Mouse (Mus musculus) mouse trophoblast stem cell (cell line): ENCODE measurements around the gene Gemin6.
"Not testable (repeated sequence)": the region's sequence is repeated elsewhere in the genome, so short reads cannot be mapped to it uniquely, and the experiment has no call there.

ENCODE experiments used
- in situ Hi-C, 2 experiments: fragments of 300-500 bp; cut with MseI, MboI; formaldehyde crosslinking; loops; 2 replicates in 1 of 2; 3 replicates in 1 of 2; pipeline ENCODE4 v1.15.1; 2025

Gene Gemin6

DNA sequence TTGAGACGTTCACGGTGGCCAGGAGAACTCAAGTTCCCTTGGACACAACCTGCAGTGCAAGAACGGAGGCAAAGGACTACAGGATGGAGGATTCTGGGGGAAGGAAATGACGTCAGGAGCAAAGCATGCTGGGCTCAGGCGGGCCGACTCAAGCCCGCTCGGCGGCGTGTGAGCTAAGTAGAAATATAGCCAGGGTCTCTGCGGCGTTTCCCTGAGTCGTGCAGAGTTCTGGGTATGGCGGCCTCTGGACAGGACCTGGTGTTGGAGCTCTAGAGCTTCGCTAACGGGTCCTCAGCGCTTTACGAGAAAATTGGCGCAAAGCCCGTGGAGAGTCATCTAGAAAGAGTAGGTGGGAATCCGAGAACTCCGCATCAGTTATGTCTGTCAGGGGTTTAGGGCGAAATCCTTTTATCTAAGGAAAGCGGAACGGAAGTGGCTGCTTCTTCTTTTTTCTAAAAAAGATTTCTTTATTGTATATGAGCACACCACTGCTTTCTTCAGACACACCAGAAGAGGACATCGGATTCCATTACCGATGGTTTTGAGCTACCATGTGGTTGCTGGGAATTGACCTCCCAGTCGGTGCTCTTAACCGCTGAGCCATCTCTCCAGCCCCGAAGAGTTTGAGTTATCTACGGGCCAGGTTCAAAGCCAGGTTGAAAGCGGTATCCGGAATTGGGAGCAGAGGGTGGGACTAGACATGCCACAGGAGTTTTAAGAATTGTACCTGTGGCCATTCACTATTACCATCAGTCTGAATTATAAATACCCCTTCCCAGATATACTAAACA, at the start of gene Gemin6:
TSS of gene Gemin6 (plus strand) at position 116 of the 791 bp plus-strand sequence.
- in situ Hi-C loops, result no loop called here

- in situ Hi-C loops, result loop anchor here (5.0 to 25.0 kb wide), 3 partner anchors 128 to 288 kb away; partner anchors contain the start of gene Atl2 (in 1 of the 2)
These were observed 49.4 kb upstream of the Gemin6 start for GRCm38 (mm10) chr17:80174699-80175385.

GRCm38 (mm10) chr17:80175386-80175739, 48.9 kb upstream of the Gemin6 start:
- in situ Hi-C loops, result loop anchor here (5.0 to 25.0 kb wide), 3 partner anchors 128 to 288 kb away; partner anchors contain the start of gene Atl2 (in 1 of the 2)

DNA sequence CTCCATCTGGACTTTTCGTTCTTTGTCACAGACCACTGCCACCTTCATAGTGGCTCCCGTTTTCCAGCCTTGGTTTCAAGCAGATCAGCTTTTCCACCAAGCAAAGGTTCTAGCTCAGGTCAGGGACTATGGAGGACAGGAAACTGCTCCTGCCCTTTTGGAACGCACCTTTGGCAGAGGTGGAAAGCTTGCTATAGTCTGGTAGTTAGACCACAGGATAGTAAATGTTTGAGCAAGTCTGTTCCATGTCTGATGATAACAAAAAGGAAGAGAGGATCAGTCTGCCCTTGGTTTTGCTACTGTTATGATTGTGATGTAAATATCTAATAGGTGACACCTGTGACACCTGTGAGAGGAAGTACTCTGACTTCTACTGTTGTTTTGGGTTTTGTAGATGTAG, 48.3 kb upstream of the Gemin6 start:
- in situ Hi-C loops, result loop anchor here (5.0 to 25.0 kb wide), 3 partner anchors 129 to 289 kb away; partner anchors contain the start of gene Atl2 (in 1 of the 2)

GRCm38 (mm10) chr17:80178846-80179245, 45.4 kb upstream of the Gemin6 start:
- in situ Hi-C loops, result loop anchor here (5.0 to 25.0 kb wide), 3 partner anchors 132 to 292 kb away; partner anchors contain the start of gene Atl2 (in 1 of the 2)

DNA sequence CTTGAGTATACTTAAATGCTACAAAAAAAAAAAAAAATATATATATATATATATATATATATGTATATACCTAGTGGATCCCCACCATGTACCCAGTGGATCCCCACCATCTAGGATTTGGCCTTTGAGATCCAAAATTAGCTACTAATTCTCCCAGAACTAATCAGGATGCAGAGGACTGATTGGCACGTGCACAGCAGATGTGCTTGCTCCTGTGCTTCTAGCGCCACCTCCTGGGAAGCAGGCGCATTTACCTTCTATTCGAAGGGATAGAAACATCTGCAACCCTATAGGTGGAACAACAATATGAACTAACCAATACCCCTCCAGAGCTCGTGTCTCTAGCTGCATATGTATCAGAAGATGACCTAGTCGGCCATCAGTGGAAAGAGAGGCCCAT, 44.3 kb upstream of the Gemin6 start:
- in situ Hi-C loops, result loop anchor here (5.0 to 25.0 kb wide), 4 partner anchors 133 to 293 kb away; partner anchors contain the start of gene Atl2 (in 1 of the 2)

DNA sequence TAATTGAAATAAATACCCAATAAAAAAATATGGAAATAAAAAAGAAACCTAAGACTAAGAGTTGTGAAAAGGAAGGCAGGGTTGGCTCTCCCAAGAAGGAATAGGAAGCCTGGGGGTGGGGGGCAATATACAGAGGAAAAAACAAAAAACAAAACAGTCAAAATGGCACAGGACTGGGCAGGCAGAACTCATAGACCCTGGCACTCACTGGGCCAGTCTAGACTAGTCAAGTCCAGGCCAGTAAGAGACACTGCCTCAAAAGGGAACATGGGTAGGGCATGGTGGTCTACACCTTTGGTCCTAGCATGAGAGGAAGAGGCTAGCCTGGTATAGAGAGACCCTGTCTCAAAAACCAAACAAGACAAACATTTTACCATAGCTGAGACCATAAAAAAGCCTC, 43.8 kb upstream of the Gemin6 start:
- in situ Hi-C loops, result loop anchor here (10.0 to 25.0 kb wide), 2 partner anchors 166 to 293 kb away; partner anchors contain the start of gene Atl2 (in 1 of the 2)

GRCm38 (mm10) chr17:80183615-80184014, 40.6 kb upstream of the Gemin6 start:
- in situ Hi-C loops, result loop anchor here (10.0 to 25.0 kb wide), 2 partner anchors 169 to 296 kb away; partner anchors contain the start of gene Atl2 (in 1 of the 2)

GRCm38 (mm10) chr17:80193075-80193474, 31.2 kb upstream of the Gemin6 start:
- in situ Hi-C loops, result loop anchor here in 1 of 2 experiments (25.0 kb wide), 1 partner anchor 306 kb away; the partner anchor contains the start of gene Atl2

DNA sequence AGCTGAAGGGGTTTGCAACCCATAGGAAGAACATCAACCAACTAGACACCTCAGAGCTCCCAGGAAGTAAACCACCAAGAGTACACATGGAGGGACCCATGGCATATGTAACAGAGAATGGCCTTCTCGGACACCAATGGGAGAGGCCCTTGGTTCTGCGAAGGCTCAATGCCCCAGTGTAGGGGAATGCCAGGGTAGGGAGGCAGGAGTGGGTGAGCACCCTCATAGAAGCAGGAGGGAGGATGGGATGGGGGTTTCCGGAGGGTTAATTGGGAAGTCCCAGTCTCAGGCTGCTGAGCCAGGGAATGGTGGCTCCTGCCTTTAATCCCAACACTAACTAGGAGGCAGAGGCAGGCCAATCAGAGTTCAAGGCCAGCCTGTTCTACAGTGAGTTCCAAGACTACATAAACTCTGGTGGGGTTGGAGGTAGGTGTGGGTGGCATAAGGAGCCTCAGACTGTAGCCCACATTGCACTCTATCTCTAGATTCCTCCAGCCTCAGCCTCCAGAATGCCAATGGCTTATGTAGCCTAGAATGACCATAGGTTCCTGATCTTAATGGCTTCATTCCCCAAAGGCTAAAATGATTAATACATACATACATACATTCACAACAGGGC, 25.0 kb upstream of the Gemin6 start:
- in situ Hi-C loops, result loop anchor here in 1 of 2 experiments (25.0 kb wide), 1 partner anchor 312 kb away; the partner anchor contains the start of gene Atl2

DNA sequence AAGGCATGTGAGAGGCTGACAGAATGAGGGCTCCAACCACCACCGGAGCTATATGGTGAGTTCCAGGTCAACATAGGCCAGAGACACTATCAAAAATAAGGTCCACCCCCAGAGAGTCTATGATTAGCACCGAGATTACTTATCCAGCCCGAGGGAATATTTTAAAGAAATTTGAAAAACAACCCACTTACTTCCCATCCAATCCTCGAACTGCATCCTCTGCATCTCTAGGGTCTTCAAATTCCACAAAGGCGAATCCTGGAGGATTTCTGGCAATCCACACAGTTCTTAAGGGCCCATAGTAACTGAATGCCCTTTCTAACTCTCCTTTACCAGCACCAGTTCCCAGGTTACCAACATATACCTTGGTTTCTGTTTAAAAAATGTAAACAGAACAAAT, 18.6 kb upstream of the Gemin6 start:
- in situ Hi-C loops, result no loop called here

GRCm38 (mm10) chr17:80206301-80206670, 18.0 kb upstream of the Gemin6 start:
- in situ Hi-C loops, result no loop called here

GRCm38 (mm10) chr17:80206671-80207581, 17.3 kb upstream of the Gemin6 start, which contains the start of the genes Srsf7 and Ttc39d:
Gene Srsf7 (minus strand): TSS chr17:80207307.
Gene Ttc39d (plus strand): TSS chr17:80207460.
- in situ Hi-C loops, result no loop called here

GRCm38 (mm10) chr17:80213998-80214397, 10.2 kb upstream of the Gemin6 start:
- in situ Hi-C loops, result not testable (repeated sequence)

GRCm38 (mm10) chr17:80220131-80220530, 4.1 kb upstream of the Gemin6 start:
- in situ Hi-C loops, result no loop called here

- in situ Hi-C loops, result no loop called here
These were observed 3.0 kb upstream of the Gemin6 start for GRCm38 (mm10) chr17:80221202-80221601.

GRCm38 (mm10) chr17:80221890-80222628, 2.2 kb upstream of the Gemin6 start:
- in situ Hi-C loops, result no loop called here

DNA sequence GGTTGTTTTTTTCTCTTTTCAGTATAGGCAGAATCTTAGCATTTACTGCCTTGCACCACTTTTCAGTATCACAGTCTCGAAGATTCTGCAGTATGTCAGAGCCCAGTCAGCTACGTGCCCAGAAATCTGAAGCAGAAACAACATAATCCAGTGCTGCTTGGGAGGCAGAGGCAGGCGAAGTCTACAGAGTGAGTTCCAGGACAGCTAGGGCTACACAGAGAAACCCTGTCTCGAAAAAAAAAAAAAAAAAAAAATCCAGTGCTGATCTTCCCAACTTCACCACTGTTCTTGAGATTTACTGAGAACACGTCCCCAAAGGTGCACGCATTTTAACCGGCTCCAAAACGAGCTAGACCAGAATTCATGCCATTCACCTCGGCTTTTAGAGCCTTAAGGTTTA, 412 bp upstream of the Gemin6 start:
- in situ Hi-C loops, result no loop called here

GRCm38 (mm10) chr17:80225142-80225541, 901 bp downstream of the Gemin6 start:
- in situ Hi-C loops, result not testable (repeated sequence)

DNA sequence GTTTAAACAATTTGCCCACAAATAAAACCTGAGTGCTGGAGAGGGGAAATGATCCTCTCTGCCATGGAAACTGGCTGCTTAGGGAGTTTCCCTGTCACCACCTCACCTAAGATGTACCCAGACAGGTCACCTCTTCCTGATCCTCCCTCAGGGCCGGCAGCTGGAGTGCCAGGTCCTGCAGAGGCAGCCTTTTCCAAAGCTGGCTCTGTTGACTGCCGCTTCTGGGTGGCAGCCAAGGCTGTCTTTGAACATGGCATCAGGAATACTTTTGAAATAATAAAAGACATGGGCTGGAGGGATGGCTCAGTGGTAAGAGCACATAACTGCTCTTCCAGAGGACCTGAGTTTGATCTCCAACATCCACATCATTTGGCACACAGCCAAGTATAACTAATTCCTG, 5.2 kb downstream of the Gemin6 start:
- in situ Hi-C loops, result no loop called here
